Mouse (Mus musculus) layer of hippocampus, postnatal 25 days (tissue): ENCODE measurements around the gene Unc13d. TPM values are rescaled to one million over a fixed set of nuclear protein-coding genes. Genes with fewer than 3 reads are reported as not detected.
A peak's percentile ranks its signal among the peaks of the same experiment; 100 is the strongest.
"Not testable (repeated sequence)": the region's sequence is repeated elsewhere in the genome, so short reads cannot be mapped to it uniquely, and the experiment has no call there.

Experiments used
- DNase-seq, 2 experiments: peaks; one replicate each; pipeline ENCODE4 v3.0.0; 2022; ENCODE audit warnings: mixed read lengths in 2 of 2, low spot score in 1 of 2; ENCODE audit errors: extremely low spot score in 1 of 2
- total RNA-seq, 2 experiments: library from RNA; stranded (reverse); gene quantifications; 2 replicates each; pipeline ENCODE4 v1.2.3; 2021

Gene Unc13d
- total RNA-seq, 2 experiments from 2014 or later = 1.3 to 2.4 TPM

GRCm38 (mm10) chr11:116100839-116101238 is 23.1 kb upstream of the Unc13d start:
- no peak for DNase-seq

DNA sequence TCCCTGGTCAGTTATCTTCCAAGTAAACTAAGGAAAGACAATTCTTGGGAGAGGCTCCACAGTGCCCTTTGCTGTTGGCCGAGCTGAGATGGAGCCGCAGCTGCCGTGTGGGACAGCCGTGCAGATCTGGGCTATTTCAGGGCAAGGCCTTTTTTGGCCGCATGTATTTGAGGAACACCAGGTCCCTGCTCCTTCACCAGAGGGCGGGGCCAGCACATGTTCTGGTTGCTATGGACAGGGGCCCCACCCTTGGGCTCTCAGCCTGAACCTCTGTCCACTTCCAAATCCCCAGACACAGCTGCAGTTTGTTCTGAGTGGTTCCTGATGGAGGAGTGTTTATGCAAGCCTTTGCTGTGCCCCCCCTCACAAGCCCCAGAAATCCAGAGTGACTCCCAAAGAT is 22.6 kb upstream of the Unc13d start:
- no peak for DNase-seq

DNA sequence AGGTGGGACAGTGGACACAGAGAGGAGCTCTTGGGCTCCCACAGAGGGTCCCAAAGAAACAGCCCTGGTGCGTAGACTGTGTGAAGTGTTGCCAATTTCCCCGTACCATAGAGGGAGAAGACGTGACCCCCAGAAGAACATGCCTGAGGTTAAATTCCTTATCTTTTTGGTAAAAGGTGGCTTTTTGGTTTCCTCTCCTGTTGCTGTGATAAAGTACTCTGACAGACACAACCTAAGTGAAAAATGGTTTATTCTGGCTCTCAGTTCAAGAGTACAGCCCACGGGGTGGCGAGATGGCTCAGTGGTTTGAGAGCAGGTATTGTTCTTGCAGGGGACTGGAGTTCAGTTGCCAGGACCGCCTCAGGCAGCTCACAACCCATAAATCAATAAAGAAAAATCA is 21.7 kb upstream of the Unc13d start:
- no peak for DNase-seq

GRCm38 (mm10) chr11:116098711-116099460 is 21.1 kb upstream of the Unc13d start:
- DNase-seq = no peak

- DNase-seq = no peak
Observed at GRCm38 (mm10) chr11:116096213-116097108, 18.7 kb upstream of the Unc13d start.

- no peak for DNase-seq
Observed at GRCm38 (mm10) chr11:116095573-116095972, 17.8 kb upstream of the Unc13d start.

- no peak for DNase-seq
Observed at GRCm38 (mm10) chr11:116093771-116094565, 16.2 kb upstream of the Unc13d start.

GRCm38 (mm10) chr11:116092959-116093358 is 15.2 kb upstream of the Unc13d start:
- DNase-seq = not testable (repeated sequence)

DNA sequence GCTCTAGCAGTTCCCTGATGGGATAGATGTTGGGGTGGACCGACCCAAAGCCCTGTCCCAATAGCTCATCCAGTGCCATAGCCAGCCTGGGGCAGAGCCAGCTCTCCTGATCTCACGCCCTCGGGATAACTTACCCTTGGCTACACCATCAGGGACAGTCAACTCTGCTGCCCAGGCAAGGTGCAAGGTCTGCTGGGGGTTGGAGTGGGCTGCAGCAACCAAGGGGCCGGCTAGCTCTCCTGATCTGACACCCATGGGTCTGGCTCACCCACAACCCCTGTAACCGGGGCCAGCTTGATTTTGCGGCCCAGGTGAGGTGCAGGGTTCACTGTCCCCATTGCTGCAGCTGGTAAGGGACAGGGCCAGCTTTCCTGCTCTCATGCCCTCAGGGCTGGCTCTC is 13.8 kb upstream of the Unc13d start:
- no peak for DNase-seq

GRCm38 (mm10) chr11:116089545-116089944 is 11.8 kb upstream of the Unc13d start:
- DNase-seq = no peak

DNA sequence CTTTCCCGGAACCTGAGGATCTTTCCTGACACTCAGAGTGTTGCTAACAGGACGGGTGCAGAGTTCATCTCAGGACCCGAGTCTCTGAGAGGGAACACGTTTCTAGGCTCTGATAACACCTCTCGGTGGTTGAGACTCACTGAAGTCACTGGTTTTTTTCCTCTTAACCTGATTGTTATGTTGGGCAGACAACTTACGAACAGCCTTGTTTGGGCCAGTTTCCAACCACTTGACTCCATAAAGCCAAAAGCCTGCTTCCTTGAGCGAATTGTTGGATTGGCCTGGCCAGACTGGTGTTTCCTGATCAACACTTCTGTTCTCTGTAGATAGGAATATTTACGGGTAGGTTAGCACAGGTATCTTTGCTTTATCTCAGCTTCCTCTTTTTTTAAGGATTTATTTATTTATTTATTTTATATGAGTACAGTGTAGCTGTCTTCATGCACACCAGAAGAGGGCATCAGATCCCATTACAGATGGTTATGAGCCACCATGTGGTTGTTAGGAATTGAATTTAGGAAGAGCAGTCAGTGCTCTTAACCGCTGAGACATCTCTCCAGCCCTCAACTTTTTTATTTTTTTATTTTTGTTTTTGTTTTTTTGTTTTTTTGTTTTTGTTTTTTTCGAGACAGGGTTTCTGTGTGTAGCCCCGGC is 11.1 kb upstream of the Unc13d start:
- DNase-seq = no peak

DNA sequence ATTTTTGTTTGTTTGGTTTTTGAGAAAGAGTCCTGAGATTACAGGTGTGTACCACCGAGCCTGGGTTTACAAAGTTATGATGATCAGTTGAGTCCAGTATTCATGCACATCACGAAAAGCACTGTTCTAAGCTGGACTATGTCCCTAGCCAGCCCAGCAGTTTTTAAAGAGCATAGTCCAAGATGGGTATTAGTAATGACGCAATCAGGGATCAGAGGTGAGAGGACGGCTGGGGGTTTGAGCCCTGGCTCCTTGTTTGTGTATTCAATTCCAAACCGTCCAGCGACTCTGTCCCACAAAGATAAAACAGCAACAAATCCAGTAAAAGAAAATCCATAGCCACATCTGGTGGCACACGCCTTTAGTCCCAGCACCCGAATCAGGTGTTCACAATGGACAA is 10.4 kb upstream of the Unc13d start:
- no peak for DNase-seq

- DNase-seq = peak; percentile 73 to 89
Observed at GRCm38 (mm10) chr11:116087194-116088130, 9.7 kb upstream of the Unc13d start.

GRCm38 (mm10) chr11:116086258-116087193 is 8.8 kb upstream of the Unc13d start, which contains the start of gene Wbp2:
Wbp2 (minus strand) TSS chr11:116086995.
- DNase-seq = peak; percentile 88 to 90

GRCm38 (mm10) chr11:116084166-116084565 is 6.4 kb upstream of the Unc13d start:
- no peak for DNase-seq

GRCm38 (mm10) chr11:116083096-116083672 is 5.4 kb upstream of the Unc13d start:
- no peak for DNase-seq

DNA sequence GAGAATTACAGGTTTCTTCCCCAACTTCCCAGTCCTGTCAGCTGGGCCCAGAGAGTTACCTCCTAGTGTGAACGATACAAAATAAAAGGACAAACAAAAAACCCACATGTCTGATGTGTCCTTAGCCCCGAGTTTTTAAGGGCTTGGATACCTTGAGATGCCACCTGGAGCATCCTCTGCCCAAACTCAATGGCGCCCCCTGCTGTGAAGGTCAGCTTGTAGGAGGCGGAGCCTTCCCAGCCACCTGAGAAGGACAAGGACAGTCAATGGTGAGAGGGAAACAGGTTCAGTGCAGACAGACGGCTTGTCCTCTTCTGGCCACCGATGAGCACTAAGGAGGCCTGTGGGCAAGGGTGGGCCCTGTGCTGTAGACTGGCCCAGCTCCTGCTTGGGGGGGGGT is 3.3 kb upstream of the Unc13d start:
- peak in 1 of 2 experiments; percentile 65 for DNase-seq

DNA sequence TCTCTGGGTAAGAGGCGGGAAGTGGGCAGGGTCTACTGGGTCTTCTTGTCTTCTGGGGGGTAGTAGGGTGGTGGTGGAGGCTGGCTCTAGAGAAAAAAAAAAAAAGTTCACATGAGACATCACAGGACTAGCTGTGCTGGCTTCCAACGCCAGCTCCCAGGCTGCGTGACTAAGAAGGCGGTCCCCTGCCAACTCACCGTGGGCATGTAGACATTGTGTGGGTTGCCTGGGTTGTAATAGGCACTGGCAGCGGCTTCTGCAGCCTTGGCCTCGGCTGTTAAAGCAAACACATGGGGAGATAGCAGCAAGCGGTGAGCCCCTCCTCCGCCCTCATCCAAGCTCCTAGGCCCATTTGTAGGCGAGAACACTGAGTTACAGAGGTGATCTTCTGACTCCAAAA is 1.8 kb upstream of the Unc13d start:
- peak in 1 of 2 experiments; percentile 61 for DNase-seq
